Mouse (Mus musculus): Measurements from ENCODE around the gene Snx5.

DNA sequence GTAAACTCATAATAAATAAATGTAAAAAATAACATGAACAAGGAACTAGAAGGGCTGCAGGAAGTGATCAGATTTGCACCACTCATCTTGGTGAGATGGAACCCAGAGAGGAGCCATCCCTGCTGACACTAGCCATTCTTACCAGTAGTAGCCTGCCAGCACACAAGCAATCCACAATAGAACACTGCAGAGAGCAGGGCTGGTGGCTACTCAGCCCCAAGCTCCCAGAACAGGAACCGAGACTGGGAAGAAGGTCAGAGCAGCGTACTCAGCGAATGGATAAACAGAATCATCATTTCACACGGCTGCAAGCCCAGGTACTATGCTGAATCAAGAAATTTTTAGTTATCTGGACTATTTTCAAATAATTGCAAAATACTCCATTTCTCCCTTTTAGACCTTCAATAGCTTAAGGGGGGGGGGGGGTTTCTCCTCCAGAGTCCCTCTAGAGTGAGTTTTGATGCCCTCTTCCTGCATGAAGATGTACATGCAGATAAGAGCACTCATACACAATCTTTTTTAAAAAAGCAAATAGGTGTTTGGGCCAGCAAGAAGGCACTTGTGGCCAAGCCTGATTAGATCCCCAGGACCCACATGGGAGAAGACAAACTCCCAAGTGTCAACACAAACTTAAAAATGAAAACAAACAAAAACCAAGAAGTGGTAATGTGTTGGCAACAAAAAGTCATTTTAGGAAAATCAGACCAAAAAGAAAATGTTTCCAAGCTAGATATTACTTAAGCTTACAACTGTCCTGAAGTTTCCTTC is 4.6 kb downstream of the Snx5 start:
- TF ChIP-seq CTCF (IDR thresholded peaks at IDR 0.05): no peak
- no peak for TF ChIP-seq EP300 (IDR thresholded peaks at IDR 0.05)

Data from lung, postnatal 0 days (tissue).